Comparison of ENCODE assay signal across 8 mouse cellular contexts in genomic region chr8:124897386-124898250, GRCm38 (mm10). TPM values are rescaled to one million over a fixed set of nuclear protein-coding genes. Genes with fewer than 3 reads are reported as not detected.
DNase-seq lines count a peak whose midpoint lies in the region; ATAC-seq and TF ChIP-seq lines count a peak whose summit lies in the region.

Gene Exoc8 (minus strand): TSS chr8:124897705.
Gene Sprtn (plus strand): TSS chr8:124897886.

- TF ChIP-seq POLR2A in kidney, adult 2 months (IDR thresholded peaks at IDR 0.05; ENCODE audit: low read depth, low read length), result peak; percentile 91
- TF ChIP-seq POLR2A in spleen, adult 2 months (IDR thresholded peaks at IDR 0.05; ENCODE audit: low read depth, low read length), result peak; percentile 83

- peak; percentile 86 for ATAC-seq in embryonic facial prominence, embryonic 13.5 days (ENCODE audit: insufficient number of reproducible peaks, insufficient read depth, low FRiP score, low TSS enrichment, low read depth)
- peak; percentile 69 for ATAC-seq in limb, embryonic 12.5 days (ENCODE audit: insufficient number of reproducible peaks, insufficient read depth, low FRiP score, low TSS enrichment, low read depth)
- peak; percentile 92 for ATAC-seq in midbrain, embryonic 15.5 days (replicated peaks)

- peak within 1 kb of the TSS; percentile 85 for H3K27ac ChIP-seq in embryonic facial prominence, embryonic 13.5 days
- H3K27ac ChIP-seq in kidney, adult 2 months (ENCODE audit: insufficient read depth, low read depth, low read length), result peak within 1 kb of the TSS; percentile 72
- H3K27ac ChIP-seq in limb, embryonic 12.5 days, result peak within 1 kb of the TSS; percentile 82
- peak within 1 kb of the TSS; percentile 86 for H3K27ac ChIP-seq in midbrain, embryonic 15.5 days
- peak within 1 kb of the TSS; percentile 86 for H3K27ac ChIP-seq in spleen, adult 2 months (ENCODE audit: insufficient read depth, low read length)

- H3K36me3 ChIP-seq in embryonic facial prominence, embryonic 13.5 days, result peaks cover 44% of the 10 kb centered on the region
- 0 out of 2 replicates have a peak, but pooled peaks cover 2% of the 10 kb centered on the region for H3K36me3 ChIP-seq in kidney, adult 2 months (ENCODE audit: control insufficient read depth, insufficient read depth, low read length)
- H3K36me3 ChIP-seq in limb, embryonic 12.5 days, result peaks cover 56% of the 10 kb centered on the region
- peaks cover 33% of the 10 kb centered on the region for H3K36me3 ChIP-seq in midbrain, embryonic 15.5 days (replicated peaks)
- H3K36me3 ChIP-seq in spleen, adult 2 months (ENCODE audit: control insufficient read depth, insufficient read depth, low read length), result peaks cover 27% of the 10 kb centered on the region

- H3K4me3 ChIP-seq in embryonic facial prominence, embryonic 13.5 days, result peak within 1 kb of the TSS; percentile 94
- peak within 1 kb of the TSS; percentile 88 for H3K4me3 ChIP-seq in kidney, adult 2 months (ENCODE audit: insufficient read depth, low read depth, low read length)
- peak within 1 kb of the TSS; percentile 97 for H3K4me3 ChIP-seq in limb, embryonic 12.5 days (replicated peaks)
- H3K4me3 ChIP-seq in midbrain, embryonic 15.5 days, result peak within 1 kb of the TSS; percentile 95
- H3K4me3 ChIP-seq in spleen, adult 2 months (ENCODE audit: extremely low read depth, insufficient read depth, insufficient read length), result peak within 1 kb of the TSS; percentile 99

- H3K27me3 ChIP-seq in embryonic facial prominence, embryonic 13.5 days, result no peaks in the 10 kb centered on the region
- H3K27me3 ChIP-seq in kidney, adult 2 months (replicated peaks; ENCODE audit: control insufficient read depth, insufficient read depth, low read length), result no peaks in the 10 kb centered on the region
- no peaks in the 10 kb centered on the region for H3K27me3 ChIP-seq in limb, embryonic 12.5 days
- H3K27me3 ChIP-seq in midbrain, embryonic 15.5 days (replicated peaks), result no peaks in the 10 kb centered on the region
- no peaks in the 10 kb centered on the region for H3K27me3 ChIP-seq in spleen, adult 2 months (ENCODE audit: control insufficient read depth, insufficient read depth, low read length)

- H3K4me2 ChIP-seq in embryonic facial prominence, embryonic 13.5 days, result peak within 1 kb of the TSS; percentile 98
- H3K4me2 ChIP-seq in limb, embryonic 12.5 days, result peak within 1 kb of the TSS; percentile 99
- H3K4me2 ChIP-seq in midbrain, embryonic 15.5 days, result peak within 1 kb of the TSS; percentile 94

- under 1% methylated on average over 114 of the region's 114 CpGs for WGBS in embryonic facial prominence, embryonic 13.5 days
- WGBS in kidney, adult 2 months, result under 1% methylated on average over 114 of the region's 114 CpGs
- under 1% methylated on average over 113 of the region's 114 CpGs for WGBS in limb, embryonic 12.5 days
- WGBS in midbrain, embryonic 15.5 days, result under 1% methylated on average over 113 of the region's 114 CpGs
- WGBS in spleen, adult 2 months, result under 1% methylated on average over 114 of the region's 114 CpGs

- H3K9me3 ChIP-seq in embryonic facial prominence, embryonic 13.5 days, result no peaks in the 10 kb centered on the region
- no peaks in the 10 kb centered on the region for H3K9me3 ChIP-seq in limb, embryonic 12.5 days
- H3K9me3 ChIP-seq in midbrain, embryonic 15.5 days, result no peaks in the 10 kb centered on the region

- no peak for TF ChIP-seq CTCF in kidney, adult 2 months (conservative IDR thresholded peaks at IDR 0.05; ENCODE audit: insufficient read depth, insufficient read length, low read depth, low read length)
- TF ChIP-seq CTCF in spleen, adult 2 months (IDR thresholded peaks at IDR 0.05; ENCODE audit: extremely low read depth, insufficient read depth, insufficient read length, insufficient replicate concordance), result no peak

- peak; percentile 97 for DNase-seq in 3134 (ENCODE audit: extremely low read depth, insufficient read length, low spot score)
- DNase-seq in adrenal gland, postnatal 36 days, result peak; percentile 98
- peak; percentile 97 to 99 for DNase-seq in heart, adult 18-20 months
- DNase-seq in kidney, adult 2 months, result peak; percentile 97
- peak; percentile 87 to 96 for DNase-seq in spleen, adult 2 months (ENCODE audit: low read depth in 1 of 2, low spot score in 2 of 2)

- peak within 1 kb of the TSS; percentile 88 for H3K9ac ChIP-seq in embryonic facial prominence, embryonic 13.5 days
- peak within 1 kb of the TSS; percentile 89 for H3K9ac ChIP-seq in limb, embryonic 12.5 days (replicated peaks)
- H3K9ac ChIP-seq in midbrain, embryonic 15.5 days, result peak within 1 kb of the TSS; percentile 83

- H3K4me1 ChIP-seq in embryonic facial prominence, embryonic 13.5 days, result peaks cover 39% of the 10 kb centered on the region
- H3K4me1 ChIP-seq in kidney, adult 2 months (ENCODE audit: control insufficient read depth, insufficient read depth, low read length), result peaks cover 17% of the 10 kb centered on the region
- peaks cover 25% of the 10 kb centered on the region for H3K4me1 ChIP-seq in limb, embryonic 12.5 days (replicated peaks)
- H3K4me1 ChIP-seq in midbrain, embryonic 15.5 days, result peaks cover 48% of the 10 kb centered on the region
- H3K4me1 ChIP-seq in spleen, adult 2 months (ENCODE audit: control insufficient read depth, insufficient read depth, insufficient read length), result peaks cover 7% of the 10 kb centered on the region; the same call in 1 of the 2 replicates

RNA-seq across cellular contexts. Expression of gene Exoc8, which starts in this region (rescaled TPM):
- 10 to 100 TPM; 23.0 to 24.0 TPM for total RNA-seq in adrenal gland, postnatal 36 days (2021)
- polyA plus RNA-seq in embryonic facial prominence, embryonic 13.5 days (2015; fragmentation: Nextera tagmentation; extraction: Ambion mirVana), result 9.4 and 9.9 TPM in 2 replicates
- 10 to 100 TPM; 18.4 to 18.7 TPM for total RNA-seq in heart, adult 18-20 months (2021)
- 8.2 and 8.4 TPM in 2 replicates for polyA plus RNA-seq in kidney, adult 2 months (2012; rRNA removed)
- polyA plus RNA-seq in limb, embryonic 12.5 days (2016; fragmentation: Nextera tagmentation; extraction: Ambion mirVana), result 11.9 and 12.2 TPM in 2 replicates
- polyA plus RNA-seq in midbrain, embryonic 15.5 days (2015; fragmentation: Nextera tagmentation; extraction: Ambion mirVana), result 15.5 and 16.3 TPM in 2 replicates
- 6.5 and 10.5 TPM in 2 replicates for polyA plus RNA-seq in spleen, adult 2 months (2012; rRNA removed)

RNA-seq across cellular contexts. Expression of gene Sprtn, which starts in this region (rescaled TPM):
- 10 to 100 TPM; 19.0 to 19.7 TPM for total RNA-seq in adrenal gland, postnatal 36 days (2021)
- 10.4 and 10.7 TPM in 2 replicates for polyA plus RNA-seq in embryonic facial prominence, embryonic 13.5 days (2015; fragmentation: Nextera tagmentation; extraction: Ambion mirVana)
- total RNA-seq in heart, adult 18-20 months (2021), result 10 to 100 TPM; 10.5 to 12.9 TPM
- 8.3 and 9.5 TPM in 2 replicates for polyA plus RNA-seq in kidney, adult 2 months (2012; rRNA removed)
- 9.9 and 11.9 TPM in 2 replicates for polyA plus RNA-seq in limb, embryonic 12.5 days (2016; fragmentation: Nextera tagmentation; extraction: Ambion mirVana)
- polyA plus RNA-seq in midbrain, embryonic 15.5 days (2015; fragmentation: Nextera tagmentation; extraction: Ambion mirVana), result 10.4 and 10.7 TPM in 2 replicates
- polyA plus RNA-seq in spleen, adult 2 months (2012; rRNA removed), result 11.2 and 14.5 TPM in 2 replicates

Comparison
In these comparisons a context has a peak if more than half of its experiments do, and no peak if none do; other contexts are left out.
1. Peak in every context shown above with its lines: DNase-seq, ATAC-seq, H3K4me3 ChIP-seq and H3K27ac ChIP-seq.